Mouse (Mus musculus) cerebellum, adult 8-10 months (tissue): ENCODE data around the gene Slc30a9.

Source experiments
- DNase-seq: peaks from one replicate; pipeline ENCODE4 v3.0.0; 2022

Gene Slc30a9

DNA sequence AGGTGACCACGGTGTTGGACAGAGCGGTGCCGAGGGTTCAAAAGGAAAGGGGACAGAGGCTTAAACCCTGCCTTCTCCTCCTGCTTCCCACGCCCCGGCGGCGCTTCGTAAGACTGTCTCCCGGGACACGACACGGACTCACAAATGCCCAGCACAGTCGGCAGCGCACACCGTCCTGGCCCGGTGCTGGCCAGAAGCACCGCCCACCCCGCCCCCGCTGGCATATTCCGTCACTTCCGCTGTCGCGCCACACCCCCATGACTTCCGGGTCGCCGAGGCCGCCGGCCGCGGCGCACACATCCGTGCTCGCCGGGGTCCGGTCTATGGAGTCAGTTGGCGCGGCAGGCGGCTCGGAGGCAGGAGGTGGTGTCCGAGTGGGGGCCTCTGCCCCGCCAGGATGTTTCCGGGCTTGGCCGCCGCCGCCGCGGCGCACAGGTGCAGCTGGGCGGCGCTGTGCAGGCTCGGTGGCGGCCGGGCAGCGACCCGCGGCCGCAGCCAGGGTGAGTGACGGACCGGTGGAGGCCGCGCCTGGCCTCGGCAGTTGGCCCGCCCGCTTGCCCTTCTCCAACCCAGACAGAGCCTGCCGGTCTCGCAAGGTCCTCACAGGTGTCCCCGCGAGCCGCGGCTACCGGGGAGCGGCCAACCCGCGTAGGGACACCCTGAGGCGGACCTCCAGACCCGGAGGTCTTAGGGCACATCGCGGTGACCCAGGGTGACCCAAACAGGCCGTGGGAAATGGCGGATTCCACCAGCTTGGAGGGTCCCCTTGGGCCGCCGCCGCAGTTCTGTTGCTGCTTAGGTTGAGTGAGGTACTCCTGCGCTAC, at the start of gene Slc30a9:
Slc30a9 (plus strand) TSS at position 258 of the 824 bp plus-strand sequence.
- DNase-seq = peak; percentile 93

DNA sequence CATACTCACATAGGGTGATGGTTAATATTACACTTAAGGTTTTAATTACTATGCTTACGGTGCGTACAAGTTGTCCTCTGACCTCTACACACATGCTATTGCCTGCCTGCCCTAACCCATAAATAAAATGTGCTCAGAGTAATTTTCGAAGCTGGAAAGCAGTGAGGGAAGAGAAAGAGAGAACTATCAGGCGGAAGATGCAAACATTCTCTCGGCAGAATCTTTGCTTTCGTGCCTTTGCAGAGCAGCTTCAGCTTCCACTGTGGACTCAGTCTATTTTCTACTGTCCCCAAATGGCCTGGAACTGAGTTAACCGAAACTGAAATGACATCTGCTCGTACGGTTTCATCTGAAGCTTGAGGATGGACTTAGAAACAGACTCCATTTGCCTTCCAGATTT, 48.3 kb upstream of the Slc30a9 start:
- no peak for DNase-seq

DNA sequence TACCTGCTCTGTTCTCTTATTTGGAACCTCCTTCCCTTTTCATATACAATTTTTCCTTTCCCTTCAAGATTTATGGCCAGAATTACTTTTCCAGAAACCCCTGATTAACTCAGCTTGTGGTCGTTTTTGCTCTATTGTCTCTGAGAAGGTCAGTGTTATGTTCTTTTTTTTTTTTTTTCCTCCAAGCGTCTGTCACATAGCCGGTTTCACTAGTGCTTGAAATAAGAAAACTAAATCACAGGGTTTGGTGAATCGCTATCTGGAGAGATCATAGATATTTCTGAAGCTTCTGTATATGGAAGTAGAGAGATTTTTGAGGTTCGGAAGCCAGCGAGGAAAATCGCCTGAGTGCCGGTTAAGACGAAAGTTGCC, 46.6 kb upstream of the Slc30a9 start:
- no peak for DNase-seq

DNA sequence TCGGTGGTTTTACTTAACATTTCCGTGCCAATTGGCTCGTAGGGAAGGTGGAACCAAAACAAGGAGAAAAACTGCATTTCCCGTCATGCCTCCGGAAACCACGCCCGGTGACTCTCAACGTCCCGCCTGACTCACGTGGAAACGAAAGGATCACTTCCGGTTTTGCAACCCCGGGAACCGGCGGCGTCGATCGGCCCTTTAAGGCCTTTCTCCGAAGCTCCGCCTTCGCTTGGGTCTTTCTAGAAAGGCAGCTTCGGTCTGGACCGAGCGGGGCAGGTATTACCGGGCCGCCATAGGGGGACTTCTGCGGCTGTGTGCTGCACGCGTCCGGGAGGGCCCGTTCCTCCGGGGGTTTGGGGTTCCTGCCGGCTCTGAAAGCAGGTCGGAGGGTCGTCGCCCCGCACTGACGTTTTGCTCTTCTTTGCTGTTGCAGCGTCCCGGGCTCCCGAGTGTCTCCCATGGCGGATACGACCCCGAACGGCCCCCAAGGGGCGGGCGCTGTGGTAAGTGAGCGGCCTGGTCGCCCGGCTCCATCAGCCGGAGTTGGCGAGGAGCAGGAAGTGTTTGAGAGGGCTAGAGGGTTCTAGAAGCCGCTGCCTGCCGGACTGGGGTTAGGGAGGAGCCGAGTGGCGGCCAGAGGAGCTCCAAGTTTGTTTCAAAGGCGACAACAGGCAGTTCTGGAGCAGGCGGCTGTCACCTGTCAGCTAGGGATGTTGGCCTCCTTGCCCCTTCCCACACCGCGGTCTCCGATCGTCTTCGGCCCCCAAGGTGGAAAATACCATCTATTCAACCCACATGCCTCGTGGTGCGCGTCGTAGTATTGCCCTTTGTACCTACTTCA, 46.0 kb upstream of the Slc30a9 start, which contains the start of gene Tmem33:
Tmem33 (plus strand) TSS at position 35 of the 841 bp plus-strand sequence.
- DNase-seq = peak; percentile 85

DNA sequence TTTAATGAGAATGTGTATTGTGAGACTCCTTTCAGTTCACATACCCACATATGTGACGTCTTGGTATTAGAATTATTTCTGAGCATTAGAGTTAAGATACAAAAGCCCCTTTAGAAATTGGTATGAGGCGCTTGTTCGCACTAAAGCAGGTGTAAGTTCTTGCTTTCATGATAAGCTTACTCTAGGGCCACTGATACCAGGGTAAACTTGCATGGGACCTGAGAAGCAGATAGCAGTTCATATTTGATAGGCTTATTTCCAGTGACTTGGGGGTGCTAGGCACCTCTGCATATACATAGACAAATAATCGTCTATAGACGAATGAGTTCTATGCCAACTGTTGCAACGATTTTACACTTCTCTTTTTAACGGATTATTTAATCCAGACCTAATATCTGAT, 43.8 kb upstream of the Slc30a9 start:
- no peak for DNase-seq

DNA sequence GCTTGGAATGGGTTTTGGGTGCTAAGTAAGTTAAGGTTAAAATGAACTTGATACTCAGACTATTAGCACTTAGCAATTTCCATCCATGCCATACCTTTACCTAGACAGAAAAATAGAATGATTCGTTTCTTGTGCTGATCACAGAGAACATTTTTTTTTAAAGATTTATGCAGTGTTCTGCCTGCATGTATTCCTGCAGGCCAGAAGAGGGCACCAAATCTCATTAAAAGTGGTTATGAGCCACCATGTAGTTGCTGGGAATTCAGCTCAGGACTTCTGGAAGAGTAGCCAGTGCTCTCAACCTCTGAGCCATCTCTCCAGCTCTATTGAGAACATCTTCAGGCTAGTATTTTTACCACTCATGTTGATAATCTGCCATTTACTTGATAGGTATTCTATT, 40.6 kb upstream of the Slc30a9 start:
- no peak for DNase-seq

DNA sequence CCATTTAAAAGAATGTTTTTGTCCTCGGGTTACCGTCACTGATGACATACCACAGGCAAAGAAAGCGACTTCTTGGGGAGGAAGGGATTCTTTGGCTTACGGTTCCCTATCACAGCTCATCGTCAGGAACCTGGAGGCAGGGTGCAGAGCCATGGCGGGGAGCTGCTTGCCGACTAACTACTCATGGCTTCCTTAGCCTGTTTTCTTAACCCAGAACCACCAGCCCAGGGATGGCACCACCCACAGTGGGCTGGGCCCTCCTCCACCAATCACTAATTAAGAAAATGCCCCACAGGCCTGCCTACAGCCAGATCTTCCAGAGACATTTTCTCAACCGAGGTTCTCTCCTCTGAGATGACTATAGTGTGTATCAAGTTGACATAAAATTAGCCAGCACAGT, 37.4 kb upstream of the Slc30a9 start:
- no peak for DNase-seq

DNA sequence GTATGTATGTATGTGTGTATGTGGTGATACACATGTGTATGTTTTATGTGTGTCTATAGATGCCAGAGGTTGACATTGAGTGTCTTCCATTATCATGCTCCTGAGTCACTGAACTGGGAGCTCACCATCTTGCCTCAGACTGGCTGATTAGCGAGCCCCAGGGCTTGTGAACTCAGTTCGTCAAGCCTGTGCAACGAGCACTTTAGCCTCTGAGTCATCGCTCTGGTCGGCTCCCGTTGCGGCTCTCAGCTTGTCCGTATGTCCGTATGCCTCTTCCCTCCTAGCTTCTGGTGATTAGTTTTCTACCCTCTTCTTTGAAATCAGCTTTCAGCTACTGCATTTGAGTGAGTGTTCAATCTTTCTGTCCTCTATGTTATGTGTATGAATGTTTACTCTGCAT, 27.3 kb upstream of the Slc30a9 start:
- no peak for DNase-seq

DNA sequence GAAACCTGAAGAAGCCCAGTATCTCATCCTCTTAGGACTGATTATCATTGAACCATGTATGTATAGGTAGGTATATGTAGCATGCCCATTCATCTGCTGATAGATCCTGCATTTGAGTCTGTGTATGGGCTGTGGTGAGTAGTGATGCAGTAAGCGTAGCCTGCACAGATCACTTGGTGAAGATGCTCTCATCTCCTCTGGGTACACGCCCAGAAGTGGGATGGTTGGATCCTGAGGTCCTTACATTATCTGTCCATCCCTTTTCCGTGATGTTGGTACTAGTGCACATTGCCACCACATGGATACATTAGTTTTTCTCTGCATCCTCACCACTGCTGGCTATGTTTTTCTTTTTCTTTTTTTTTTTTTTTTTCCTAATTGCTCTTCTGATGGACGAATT, 26.9 kb upstream of the Slc30a9 start:
- no peak for DNase-seq

DNA sequence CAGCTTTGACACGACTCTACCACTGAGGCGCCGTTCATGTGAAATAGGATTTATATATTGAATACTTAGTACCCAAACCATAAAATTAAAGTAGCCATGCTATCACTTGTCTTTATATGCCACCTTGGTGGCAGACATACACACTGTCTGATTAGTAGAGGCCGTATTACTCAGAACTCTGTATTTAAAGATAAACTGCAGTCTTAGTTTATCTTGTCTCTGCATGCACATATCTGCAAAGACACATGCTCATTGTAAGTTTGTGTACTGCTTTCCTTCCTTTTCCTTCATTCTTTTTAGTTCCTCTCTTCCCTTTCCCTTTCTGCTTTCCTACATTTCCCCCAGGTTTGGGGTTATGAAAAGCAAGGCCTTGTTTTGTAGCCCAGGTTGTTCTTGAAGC, 26.4 kb upstream of the Slc30a9 start:
- no peak for DNase-seq

DNA sequence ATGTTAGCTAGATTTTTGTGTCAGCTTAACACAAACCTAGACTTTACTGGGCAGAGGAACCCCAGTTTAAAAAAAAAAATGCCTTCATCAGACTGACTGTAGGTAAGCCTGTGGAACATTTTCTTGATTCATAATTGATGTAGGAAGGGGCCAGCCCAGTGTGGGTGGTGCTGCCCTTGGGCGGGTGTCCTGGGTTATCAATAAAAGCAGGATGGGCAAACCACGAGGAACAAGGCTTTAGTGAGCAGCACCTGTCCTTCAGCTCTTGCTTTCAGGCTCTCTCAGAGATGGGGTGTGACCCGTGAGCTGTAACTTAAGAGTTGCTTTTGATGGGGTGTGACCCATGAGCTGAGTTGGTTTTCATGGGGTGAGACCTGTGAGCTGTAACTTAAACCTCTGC, 11.7 kb upstream of the Slc30a9 start:
- DNase-seq = no peak

DNA sequence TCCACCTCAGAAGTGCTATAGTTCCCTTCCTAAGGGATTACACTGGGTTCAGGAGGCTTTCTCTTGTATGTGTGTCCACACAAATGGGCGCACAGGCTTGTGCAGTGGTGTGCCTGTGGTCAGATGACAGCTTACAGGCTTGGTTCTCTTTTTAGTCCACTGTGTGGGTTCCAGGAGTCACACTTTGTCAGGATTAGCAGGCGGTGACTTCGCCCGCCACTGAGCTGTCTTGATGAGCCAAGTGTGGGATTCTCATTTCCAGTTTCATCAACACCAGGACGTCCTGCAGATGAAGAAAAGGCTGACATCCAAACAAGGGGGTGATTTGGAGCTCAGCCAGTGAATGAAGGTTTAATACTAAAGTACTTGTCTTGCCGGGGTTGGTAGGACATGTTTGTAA, 11.1 kb upstream of the Slc30a9 start:
- no peak for DNase-seq

DNA sequence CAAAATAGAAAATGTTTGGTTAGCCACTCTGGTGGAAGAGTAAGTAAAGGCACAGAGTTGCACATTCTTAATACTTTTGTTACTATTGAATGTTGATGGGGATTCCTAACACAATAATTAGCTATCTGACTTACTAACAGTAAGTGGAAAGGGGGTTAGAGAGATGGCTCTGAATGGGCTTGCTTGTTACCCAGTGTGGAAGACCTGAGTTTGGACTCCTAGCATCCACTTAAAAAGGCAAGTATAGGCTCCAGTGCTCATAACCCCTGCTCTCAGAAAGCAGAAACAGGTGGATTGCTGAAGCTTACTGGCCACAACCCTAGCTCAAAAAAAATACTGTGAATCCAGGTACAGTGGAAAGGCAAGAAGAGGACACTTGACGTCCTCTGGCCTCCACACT, 10.6 kb upstream of the Slc30a9 start:
- no peak for DNase-seq

DNA sequence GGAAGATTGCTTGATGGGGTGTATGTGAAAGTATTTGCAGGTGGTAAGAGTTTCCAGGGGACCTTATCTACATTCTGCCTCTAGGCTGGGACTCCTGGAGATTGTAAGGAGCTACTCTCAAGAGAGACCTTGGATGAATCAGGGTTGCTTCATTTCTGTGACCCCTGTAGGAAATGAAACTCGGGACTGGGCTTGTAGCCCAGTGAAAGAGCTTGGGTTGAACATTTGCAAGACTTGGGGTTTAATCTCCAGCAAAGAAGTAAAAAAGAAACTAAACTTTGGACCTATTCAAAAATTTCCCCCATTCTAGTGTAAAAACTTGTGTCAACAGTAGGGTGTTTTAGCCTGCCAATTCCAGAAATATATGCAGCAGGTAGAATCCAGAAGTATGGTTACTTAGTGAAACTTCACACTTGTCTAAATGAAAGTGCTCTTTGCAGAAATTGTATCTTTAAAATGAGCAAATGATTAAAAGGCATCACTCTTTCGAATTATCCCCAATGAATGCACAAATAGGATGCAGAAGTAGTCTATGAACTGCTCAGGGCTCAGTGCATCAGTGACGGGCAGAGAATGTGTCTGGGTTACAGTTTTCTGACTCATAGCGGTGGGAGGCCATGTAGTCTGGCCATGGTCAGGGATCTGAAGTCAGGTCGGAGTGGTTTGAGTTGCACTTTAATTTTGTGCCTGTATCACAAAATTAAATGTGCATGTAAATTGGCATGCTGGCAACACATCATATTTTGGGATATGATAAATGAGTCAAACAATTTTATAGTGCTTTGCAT, 9.5 kb upstream of the Slc30a9 start:
- DNase-seq = no peak

DNA sequence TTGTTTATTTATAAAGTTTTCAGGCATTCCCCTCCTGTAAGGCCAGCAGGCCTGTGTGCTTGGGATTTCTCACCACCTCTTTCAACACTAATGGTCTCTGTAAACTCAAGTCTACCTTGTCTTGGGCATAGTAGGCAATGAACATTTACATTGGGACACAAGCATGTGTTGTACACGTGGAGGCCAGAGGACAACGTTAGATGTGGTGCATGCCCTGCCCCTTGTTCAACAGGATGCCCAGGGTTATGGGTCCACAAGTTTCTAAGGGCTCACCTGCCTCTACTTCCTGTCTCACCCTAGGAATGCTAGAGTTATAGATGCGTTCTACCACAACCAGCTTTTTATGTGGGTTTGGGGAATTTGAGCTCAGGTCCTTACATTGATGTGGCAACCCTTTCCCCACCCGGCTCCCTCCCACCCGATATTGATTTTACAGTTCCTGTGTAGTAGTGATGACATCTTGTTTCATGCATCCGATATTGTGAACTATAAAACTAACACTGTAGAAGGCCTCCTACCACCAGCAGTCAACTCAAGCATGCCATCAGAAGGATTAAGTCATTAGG, 6.8 kb upstream of the Slc30a9 start:
- DNase-seq = no peak

DNA sequence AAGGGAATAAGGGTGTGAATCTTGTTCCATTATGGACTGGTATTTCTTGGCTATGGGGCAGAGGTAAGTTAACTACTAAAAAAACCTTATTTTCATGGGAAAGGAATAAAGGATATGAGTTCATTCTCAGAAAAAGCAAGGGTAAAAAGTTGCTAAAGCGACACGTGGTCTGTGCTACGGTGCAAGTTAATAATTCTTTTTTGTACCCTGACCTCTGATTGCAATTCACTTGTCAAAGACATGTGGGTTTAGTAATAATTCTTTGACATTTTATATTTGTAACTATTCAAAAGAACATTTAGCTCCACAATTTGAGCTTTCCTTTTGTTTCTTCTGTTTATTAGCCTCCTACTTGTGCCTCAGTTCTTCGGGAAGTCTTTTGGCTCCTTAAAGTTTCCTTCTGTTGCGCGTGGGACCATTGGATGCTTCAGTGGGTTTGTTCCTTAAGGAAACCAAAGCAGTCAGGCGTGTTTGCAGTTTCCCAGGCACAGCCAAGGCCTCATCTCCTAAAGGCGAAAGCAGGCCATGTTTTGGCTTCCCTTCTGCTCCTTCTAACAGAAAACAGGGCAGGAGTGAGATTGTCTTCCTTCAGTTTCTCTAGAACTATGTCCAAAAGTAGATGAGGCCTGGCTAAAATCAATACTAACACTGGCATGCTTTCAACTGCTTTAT, 5.7 kb upstream of the Slc30a9 start:
- DNase-seq = no peak

DNA sequence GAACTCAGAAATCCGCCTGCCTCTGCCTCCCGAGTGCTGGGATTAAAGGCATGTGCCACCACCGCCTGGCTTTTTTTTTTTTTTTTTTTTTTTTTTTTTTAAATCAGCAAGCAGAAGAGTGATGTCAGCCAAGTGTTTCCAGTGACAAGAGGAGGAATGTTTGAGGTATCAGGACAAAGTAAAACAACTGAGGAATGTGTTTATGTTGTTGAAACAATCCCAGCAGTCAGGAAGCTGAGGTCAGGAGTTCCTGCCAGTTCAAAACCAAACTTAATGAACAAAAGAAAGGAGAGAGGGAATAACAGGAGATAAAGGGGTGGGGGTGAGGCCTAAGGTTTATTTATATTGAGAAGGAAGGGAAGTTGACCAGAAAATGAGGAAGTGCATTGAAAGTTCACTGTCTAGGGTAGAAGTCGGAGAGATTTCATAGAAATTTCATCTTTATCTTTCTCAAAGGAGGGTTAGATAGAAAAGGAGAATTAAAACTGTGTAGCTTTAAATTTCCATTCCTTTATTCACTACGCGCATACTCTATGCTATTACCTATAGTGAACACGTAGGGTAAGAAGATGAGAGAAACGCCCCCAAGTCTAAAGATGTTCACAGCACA, 4.9 kb upstream of the Slc30a9 start:
- DNase-seq = no peak

DNA sequence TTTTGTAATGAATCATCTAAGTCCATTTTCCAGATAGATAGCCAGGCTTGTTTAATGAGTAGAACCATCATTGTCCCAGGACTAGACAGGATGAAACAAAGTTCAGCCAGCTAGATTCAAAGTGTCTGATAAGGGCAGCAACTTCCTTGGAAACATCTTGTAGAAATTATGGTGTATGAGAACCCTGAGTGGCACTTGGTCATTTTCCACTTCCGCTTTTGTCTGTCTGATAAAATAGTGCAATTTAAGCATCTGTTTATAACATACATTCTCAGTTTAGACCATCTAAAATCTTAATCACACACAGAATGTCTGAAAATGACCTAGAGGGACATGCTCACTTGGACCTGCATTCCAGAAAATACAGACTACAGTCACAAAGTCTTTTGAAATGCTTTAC, 2.9 kb upstream of the Slc30a9 start:
- DNase-seq = no peak

DNA sequence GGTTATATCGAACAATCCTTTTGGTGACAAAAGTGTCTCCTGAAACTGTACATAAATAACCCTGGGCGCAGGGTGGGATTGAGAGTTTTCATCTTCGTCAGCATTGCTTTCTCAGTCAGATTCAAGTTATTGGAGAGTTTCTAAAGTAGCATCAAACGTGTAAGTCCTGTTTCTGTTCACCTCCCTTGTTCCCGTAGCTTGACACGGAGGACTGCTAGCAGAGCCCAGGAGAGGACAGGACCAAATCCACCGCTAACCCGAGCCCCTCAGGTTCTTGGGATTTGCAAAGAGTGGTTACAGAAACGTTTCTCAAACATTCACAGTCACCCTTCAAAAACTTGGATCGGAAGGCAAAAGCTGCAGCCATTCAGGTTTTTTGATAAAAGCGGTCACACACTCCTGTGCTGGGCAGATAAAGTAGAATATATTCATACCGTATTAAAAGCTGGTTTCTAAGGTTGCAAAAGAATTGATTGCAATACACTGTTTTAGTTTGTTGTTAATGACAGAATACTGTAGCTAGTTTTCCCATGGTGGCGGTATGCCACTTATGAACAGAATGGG, 986 bp downstream of the Slc30a9 start:
- DNase-seq = no peak

DNA sequence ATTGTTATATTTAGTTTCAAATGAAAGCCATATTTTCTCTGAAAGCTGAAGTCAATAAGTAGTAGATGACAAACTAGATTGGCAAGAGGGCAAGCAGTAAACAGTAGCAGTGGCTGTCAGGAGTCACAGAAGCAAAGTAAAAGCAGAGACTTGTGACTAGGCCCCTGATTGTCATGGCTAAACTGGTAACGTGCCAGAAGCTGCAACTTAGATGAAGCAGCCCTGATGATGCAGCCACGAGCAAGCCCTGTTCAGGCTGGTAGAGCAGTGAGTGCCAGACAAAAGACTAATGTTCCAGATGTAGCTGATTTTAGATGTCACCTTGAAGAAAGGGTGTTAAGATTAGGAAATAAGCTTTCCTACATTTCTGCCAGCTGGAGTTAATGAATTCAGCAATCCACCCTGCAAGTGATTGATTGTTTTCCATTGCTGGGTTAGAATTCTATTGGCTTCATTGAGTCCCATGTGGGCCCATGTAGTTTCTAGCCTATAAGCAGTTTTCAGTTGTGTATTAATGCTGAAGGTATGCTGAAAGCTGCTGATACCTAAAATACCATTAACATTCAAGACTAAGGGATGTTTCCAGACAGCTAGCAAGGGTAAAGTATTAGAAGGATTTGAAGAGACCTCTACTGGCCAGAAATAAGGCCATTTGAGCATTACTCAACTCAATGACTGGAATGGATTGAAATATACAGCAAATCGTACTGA, 5.2 kb downstream of the Slc30a9 start:
- no peak for DNase-seq

DNA sequence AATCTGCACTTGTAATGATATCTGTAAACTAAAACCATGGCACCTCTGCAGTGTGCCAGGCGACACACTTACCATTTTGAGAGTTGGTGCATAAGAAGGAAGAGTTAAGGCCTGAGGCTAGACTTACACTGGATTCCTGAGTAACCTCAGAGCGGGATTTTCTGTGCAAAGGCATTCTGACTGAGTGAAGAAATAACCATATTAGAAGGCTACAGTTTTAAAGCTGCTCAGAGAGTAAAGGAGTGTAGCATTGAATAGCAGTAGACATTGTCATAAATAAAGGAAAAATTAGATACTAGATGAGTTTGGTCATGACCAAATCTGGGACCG, 5.7 kb downstream of the Slc30a9 start:
- no peak for DNase-seq
